Mouse (Mus musculus) ES-CJ7 (cell line): ENCODE results near the gene Ccdc188.
A peak's percentile ranks its signal among the peaks of the same experiment; 100 is the strongest.

ENCODE experiments used
- DNase-seq: peaks from one replicate; pipeline ENCODE4 v3.0.0; 2011; ENCODE audit warnings: low read depth, low spot score

The Ccdc188 gene

GRCm38 (mm10) chr16:18234671-18235388 lies 17.2 kb downstream of the Ccdc188 start, which contains the start of gene Zdhhc8:
Gene Zdhhc8 (minus strand): TSS chr16:18235136.
- DNase-seq: no peak

GRCm38 (mm10) chr16:18235389-18236065 lies 17.8 kb downstream of the Ccdc188 start:
- peak; percentile 48 for DNase-seq

- no peak for DNase-seq
These were observed 19.2 kb downstream of the Ccdc188 start for GRCm38 (mm10) chr16:18236676-18237501.

GRCm38 (mm10) chr16:18241581-18241980 lies 23.9 kb downstream of the Ccdc188 start:
- no peak for DNase-seq

- peak; percentile 35 for DNase-seq
These were observed 30.1 kb downstream of the Ccdc188 start for GRCm38 (mm10) chr16:18247521-18248399.

GRCm38 (mm10) chr16:18248433-18249363 lies 31.0 kb downstream of the Ccdc188 start, which contains the start of the genes Trmt2a and Ranbp1:
Gene Trmt2a (plus strand): TSS chr16:18248679.
Gene Ranbp1 (minus strand): TSS chr16:18248732.
- DNase-seq: peak; percentile 98

- no peak for DNase-seq
These were observed 31.8 kb downstream of the Ccdc188 start for GRCm38 (mm10) chr16:18249364-18249967.

GRCm38 (mm10) chr16:18250231-18250630 lies 32.6 kb downstream of the Ccdc188 start:
- DNase-seq: no peak

- DNase-seq: no peak
These were observed 33.4 kb downstream of the Ccdc188 start for GRCm38 (mm10) chr16:18250828-18251790.

GRCm38 (mm10) chr16:18252736-18253135 lies 35.1 kb downstream of the Ccdc188 start:
- DNase-seq: no peak

GRCm38 (mm10) chr16:18253866-18254265 lies 36.2 kb downstream of the Ccdc188 start:
- no peak for DNase-seq

GRCm38 (mm10) chr16:18258221-18258620 lies 40.5 kb downstream of the Ccdc188 start, which contains the start of gene Gm49776:
Gene Gm49776 (minus strand): TSS chr16:18258321.
- DNase-seq: no peak

GRCm38 (mm10) chr16:18265024-18265423 lies 47.3 kb downstream of the Ccdc188 start:
- no peak for DNase-seq

GRCm38 (mm10) chr16:18268182-18268581 lies 50.5 kb downstream of the Ccdc188 start:
- peak; percentile 62 for DNase-seq
